Mouse (Mus musculus): ENCODE data around the gene Zfp69.

DNA sequence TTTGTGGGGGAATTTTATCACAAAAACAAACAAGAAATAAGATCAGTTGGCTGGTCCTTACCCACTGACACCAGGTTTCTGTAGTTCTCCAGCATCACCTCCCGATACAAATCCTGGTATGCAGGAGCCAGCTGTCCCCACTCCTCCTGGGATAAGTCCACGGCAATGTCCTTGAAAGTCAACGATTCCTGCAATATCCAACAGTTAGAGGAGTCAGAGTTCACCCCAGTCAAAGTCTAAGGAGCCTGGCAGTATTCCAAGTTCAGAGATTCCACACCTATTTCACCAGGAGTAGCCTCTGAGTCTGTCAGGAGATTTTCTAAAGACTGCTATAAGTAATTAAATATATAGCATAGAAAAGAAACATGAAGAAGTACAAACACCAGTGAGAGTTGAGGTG is 16.5 kb downstream of the Zfp69 start:
- TF ChIP-seq POLR2A (IDR thresholded peaks at IDR 0.05; ENCODE audit: insufficient read depth, low read length) (no peak), CTCF (IDR thresholded peaks at IDR 0.05; ENCODE audit: low read depth, low read length) (no peak), EP300 (IDR thresholded peaks at IDR 0.05; ENCODE audit: insufficient read depth, low read depth, low read length) (no peak)

All from ES-Bruce4 (cell line).